Mouse (Mus musculus) mouse embryonic stem cell (cell line): ENCODE results near the gene Bmpr1b.

ENCODE experiments used
- in situ Hi-C, 2 experiments: fragments of 300-500 bp; cut with MboI; formaldehyde crosslinking; loops; 1 replicate in 1 of 2; 3 replicates in 1 of 2; pipeline ENCODE4 v1.14.3; 2019 to 2020; ENCODE audit warnings: low sequenced_read_pairs in 2 of 2, low pct_unique_long_range_greater_than_20kb in 1 of 2, mixed read lengths in 1 of 2; ENCODE audit not compliant: unreplicated experiment in 1 of 2

The Bmpr1b gene

DNA sequence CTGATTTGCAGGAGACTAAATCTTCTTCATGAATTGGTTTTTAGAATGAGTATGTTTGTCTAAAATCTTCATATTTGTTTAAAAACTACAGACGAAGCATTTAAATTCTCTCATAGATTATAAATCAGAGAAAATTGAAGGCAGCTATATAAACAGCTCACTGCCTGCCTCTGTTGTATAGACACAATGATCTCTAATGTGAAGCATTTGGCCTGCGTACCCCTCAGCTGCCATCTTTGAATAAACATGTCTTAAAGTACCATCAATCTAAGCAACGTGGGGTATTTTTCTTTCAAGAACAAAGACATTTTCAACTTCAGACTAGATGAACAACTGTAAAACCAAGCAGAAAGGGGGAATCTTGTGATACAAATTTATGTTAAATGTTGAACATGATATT, 109.3 kb downstream of the Bmpr1b start:
- in situ Hi-C loops: no loop called here

DNA sequence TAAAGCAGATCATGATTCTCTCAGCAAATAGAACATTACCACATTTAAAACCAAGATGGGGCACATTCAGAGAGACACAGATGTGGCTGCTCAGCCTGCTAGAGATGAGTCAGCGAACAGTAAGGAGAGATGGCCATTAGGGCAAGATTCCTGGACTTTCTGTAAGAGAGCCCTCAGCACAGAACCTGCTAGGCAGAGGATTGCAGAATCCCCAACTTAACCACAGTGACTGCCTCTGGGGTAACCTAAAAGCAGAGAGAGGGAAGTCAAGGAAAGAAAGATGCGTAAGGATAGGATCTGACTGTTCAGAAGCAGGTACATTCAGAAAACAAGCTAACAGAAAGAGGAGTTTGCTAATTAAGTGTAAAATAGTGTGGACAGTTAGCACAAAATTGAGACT, 118.5 kb downstream of the Bmpr1b start:
- in situ Hi-C loops: no loop called here

DNA sequence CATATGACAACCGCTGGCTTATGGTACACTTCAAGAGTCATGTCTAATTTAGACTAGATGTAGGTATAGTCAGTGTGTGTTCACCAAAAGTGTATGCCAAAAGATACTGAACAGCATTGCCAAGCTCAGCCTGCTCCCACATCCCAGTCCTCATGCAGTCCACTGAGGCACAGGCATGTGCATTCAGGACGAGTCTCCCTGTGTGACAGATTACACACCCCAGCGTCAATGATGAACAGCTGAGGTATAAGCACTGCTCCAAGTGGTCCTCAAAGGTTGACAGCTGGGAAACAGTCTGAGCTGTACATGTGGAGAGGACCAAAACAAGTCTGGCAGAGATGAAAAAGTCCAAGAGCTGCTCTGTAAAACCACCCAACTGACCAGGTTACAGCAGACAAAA, 119.6 kb downstream of the Bmpr1b start:
- in situ Hi-C loops: no loop called here

DNA sequence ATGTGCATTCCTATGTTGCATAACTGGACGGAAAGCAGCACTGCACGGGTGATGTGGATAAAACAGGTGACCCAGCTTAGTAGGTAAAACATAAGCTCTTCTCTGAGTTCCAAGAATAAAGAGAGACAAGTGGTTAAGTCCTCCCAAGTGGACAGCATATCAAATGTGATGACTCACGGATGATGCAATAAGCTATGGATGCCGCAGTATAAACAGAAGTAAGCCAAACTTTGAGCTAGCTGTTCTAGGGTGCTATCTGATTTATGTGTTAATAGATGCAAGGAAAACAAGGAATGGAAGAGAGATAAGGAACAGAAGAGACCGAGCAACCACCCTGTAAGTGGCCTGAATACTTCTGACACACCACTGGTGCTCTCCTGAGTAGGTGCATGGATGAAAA, 120.1 kb downstream of the Bmpr1b start:
- in situ Hi-C loops: no loop called here

- in situ Hi-C loops: no loop called here
Observed at GRCm38 (mm10) chr3:142048493-142048892, 120.7 kb downstream of the Bmpr1b start.

DNA sequence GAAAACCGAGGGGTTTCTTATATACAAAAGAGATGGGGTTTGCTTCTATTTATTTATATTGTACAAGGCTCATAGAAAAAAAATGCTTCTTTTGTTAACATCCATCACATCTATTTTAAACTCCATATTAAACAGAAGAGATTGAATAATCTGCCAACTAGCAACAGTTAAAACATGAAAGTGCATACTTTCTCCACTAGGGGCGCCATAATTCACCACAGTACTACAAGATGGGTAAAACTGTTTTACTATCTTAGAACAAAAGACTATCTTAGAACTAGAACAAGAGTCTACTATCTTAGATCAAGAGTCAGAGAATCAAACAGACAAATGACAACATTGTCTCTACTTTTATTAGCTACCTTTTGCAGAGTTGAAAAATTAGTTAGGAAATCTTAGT, 125.8 kb downstream of the Bmpr1b start:
- in situ Hi-C loops: no loop called here

GRCm38 (mm10) chr3:142043006-142043405, 126.2 kb downstream of the Bmpr1b start:
- in situ Hi-C loops: no loop called here

DNA sequence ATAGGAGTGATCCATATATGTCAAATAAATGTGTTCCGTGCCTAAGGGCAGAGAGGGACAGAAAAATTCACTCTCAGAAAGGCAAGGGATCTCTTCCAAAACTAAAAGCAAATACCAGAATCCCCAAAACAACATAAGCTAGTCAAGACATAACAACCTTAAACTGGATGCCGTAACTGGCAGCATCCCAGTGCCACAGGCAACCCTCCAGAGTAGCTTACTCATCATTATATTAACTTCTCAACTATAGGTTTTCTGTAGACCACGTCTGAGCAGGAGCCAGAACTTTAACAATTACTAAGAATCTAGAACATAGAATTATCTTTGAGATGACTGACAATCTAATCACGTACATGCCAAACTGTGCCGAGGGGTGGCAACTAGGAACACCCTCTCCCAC, 128.9 kb downstream of the Bmpr1b start:
- in situ Hi-C loops: no loop called here

- in situ Hi-C loops: no loop called here
Observed at GRCm38 (mm10) chr3:142034160-142034559, 135.1 kb downstream of the Bmpr1b start.

GRCm38 (mm10) chr3:142019716-142020115, 149.5 kb downstream of the Bmpr1b start:
- in situ Hi-C loops: no loop called here

DNA sequence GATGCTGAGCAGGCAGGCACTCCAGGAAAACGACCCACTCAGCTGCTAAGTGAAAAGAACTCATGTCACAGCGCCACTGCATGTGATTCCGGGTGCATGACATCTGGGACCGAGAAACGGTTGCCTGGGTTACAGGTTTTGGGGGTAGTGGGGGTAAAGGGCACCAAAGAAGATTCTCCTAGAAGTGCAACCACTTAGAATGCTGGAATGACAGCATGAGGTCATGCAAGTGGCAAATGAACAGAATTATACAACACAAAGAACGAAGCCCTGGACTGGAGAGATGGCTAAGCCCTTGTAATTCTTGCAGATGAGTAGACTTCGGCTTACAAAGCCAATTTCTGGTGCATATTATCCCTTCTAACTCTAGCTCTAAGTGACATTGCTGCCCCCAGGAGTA, 184.7 kb downstream of the Bmpr1b start:
- in situ Hi-C loops: no loop called here

GRCm38 (mm10) chr3:141981613-141982432, 187.4 kb downstream of the Bmpr1b start:
- in situ Hi-C loops: no loop called here

- in situ Hi-C loops: no loop called here
Observed at GRCm38 (mm10) chr3:141966244-141966643, 203.0 kb downstream of the Bmpr1b start.

- in situ Hi-C loops: no loop called here
Observed at GRCm38 (mm10) chr3:141952931-141953330, 216.3 kb downstream of the Bmpr1b start.

- in situ Hi-C loops: no loop called here
Observed at GRCm38 (mm10) chr3:141950642-141951041, 218.6 kb downstream of the Bmpr1b start.

DNA sequence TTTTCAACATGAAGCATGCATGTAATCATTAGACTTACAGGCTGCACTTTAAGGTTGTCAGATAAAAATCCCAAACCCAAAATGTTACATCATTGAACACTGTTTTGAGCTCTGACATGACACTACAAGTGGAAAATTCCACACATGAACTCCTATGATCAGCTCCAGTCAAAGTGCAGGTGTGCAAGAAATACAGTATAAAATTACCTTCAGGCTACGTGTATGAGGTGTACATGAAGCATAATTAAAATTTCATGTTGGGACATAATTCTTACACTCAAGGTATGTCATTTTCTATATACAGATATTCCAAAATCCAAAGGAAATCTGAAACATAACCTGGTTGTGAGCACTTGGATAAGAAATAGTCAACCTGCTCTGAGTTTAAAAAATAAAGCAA, 220.7 kb downstream of the Bmpr1b start:
- in situ Hi-C loops: no loop called here

GRCm38 (mm10) chr3:141948096-141948495, 221.1 kb downstream of the Bmpr1b start:
- in situ Hi-C loops: no loop called here

DNA sequence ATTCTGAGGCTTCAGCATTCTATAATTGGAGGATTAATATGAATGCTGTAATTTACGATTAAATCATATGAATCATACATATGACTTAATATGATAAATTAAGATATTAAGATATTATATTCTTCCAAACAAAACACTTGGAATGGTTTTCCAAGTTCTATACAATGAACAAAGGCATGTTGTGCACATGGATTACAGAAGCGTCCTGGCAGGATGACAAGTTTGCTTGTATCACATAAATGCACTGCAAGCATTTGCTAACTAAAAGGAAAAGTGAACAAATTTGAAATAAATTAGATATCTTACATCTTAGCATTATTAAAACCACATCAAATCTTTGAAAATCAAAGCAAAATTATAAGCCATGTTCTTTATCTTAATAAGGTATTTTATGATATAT, 222.4 kb downstream of the Bmpr1b start:
- in situ Hi-C loops: no loop called here

DNA sequence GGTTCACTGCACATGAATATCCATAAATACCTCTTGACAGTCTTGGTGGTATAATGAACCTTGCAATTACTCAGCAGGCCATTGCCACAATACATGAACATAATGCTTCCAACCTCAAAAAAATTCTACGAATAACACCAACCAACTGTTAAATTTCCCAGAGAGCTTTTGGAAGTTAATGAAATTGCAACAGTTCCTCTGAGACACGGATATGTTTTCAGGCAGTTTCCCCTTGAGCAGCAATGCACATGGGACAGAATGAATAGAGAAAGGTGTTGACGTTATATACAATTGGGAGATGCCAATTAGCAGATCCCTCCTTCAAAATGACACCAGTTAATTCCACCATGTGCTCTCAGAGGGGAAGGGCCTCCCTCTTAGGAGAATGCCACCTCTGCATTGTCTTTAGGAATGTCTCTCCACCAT, 225.9 kb downstream of the Bmpr1b start:
- in situ Hi-C loops: no loop called here

- in situ Hi-C loops: no loop called here
Observed at GRCm38 (mm10) chr3:141940207-141940606, 229.0 kb downstream of the Bmpr1b start.
